Mouse (Mus musculus) heart, embryonic 13.5 days (tissue): ENCODE results near the gene Tert. TPM values are rescaled to one million over a fixed set of nuclear protein-coding genes. Genes with fewer than 3 reads are reported as not detected.

ENCODE experiments used
- ATAC-seq: fragments of 200-750 bp; cut with Nextera tagmentation; 2 replicates; pipeline ENCODE4 v1.8.0; 2017; ENCODE audit warnings: moderate TSS enrichment; ENCODE audit not compliant: insufficient number of reproducible peaks, low FRiP score, low TSS enrichment; ENCODE audit errors: extremely low read depth
- H3K27ac ChIP-seq: fragments of 300-500 bp; sonication (generic); replicated peaks from 2 replicates; pipeline ENCODE4 v1.5.1; 2015; ENCODE audit warnings: moderate library complexity, mild to moderate bottlenecking, inconsistent platforms
- H3K27me3 ChIP-seq: fragments of 300-500 bp; sonication (generic); replicated peaks from 2 replicates; pipeline ENCODE4 v1.6.1; 2015; ENCODE audit warnings: mild to moderate bottlenecking, inconsistent platforms
- H3K36me3 ChIP-seq: fragments of 300-500 bp; sonication (generic); 2 replicates; pipeline ENCODE4 v1.6.1; 2015; ENCODE audit warnings: mild to moderate bottlenecking, inconsistent platforms
- H3K4me1 ChIP-seq: fragments of 300-500 bp; sonication (generic); 2 replicates; pipeline ENCODE4 v1.6.1; 2015; ENCODE audit warnings: inconsistent platforms
- H3K4me2 ChIP-seq: fragments of 300-500 bp; sonication (generic); 2 replicates; pipeline ENCODE4 v1.6.1; 2015; ENCODE audit warnings: inconsistent platforms, mild to moderate bottlenecking, moderate library complexity
- H3K4me3 ChIP-seq: fragments of 300-500 bp; sonication (generic); 2 replicates; pipeline ENCODE4 v1.5.1; 2015; ENCODE audit warnings: moderate library complexity, mild to moderate bottlenecking, inconsistent platforms
- H3K9ac ChIP-seq: fragments of 300-500 bp; sonication (generic); 2 replicates; pipeline ENCODE4 v1.6.1; 2015; ENCODE audit warnings: inconsistent platforms, mild to moderate bottlenecking, moderate library complexity
- H3K9me3 ChIP-seq: fragments of 300-500 bp; sonication (generic); 2 replicates; pipeline ENCODE4 v1.6.1; 2016; ENCODE audit warnings: inconsistent platforms
- WGBS: fragments of 180-500 bp; shearing (Covaris S2); methylation state at CpG from one replicate; pipeline ENCODE4 v1.1.7; 2015; ENCODE audit warnings: mixed read lengths; 5-methylcytosine and 5-hydroxymethylcytosine counted together
- polyA plus RNA-seq: library from polyadenylated mRNA; unstranded; fragments of >200 nt; fragmentation: Nextera tagmentation; extraction: Ambion mirVana; gene quantifications from 2 replicates; pipeline ENCODE4 v1.2.1, GENCODE M21; 2015

Gene Tert
- polyA plus RNA-seq, 1 experiment from 2014 or later = 2.1 TPM

DNA sequence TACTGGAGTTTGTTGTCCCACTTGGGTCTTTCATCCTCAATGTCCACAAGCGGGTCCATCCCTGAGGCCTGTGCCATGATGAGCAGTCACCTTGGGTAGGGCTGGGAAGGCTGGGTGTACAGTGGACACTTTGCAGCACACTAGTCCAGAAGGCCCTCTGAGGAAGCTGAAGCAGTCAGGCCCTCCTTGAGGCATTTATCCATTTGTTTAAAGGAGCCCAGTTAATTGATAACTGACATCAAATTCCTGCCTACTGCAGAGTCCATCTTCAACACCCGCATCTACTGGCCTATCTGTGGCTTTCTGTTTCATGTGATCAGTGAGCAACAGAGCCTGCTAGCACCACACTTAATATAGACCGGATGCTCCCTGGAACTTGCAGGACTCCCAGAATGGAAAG lies 51.1 kb downstream of the Tert start, which contains the start of gene Slc6a18:
TSS of gene Slc6a18 (minus strand) at position 171 of the 400 bp plus-strand sequence.
- Histone ChIP-seq H3K36me3 (no peaks in the 10 kb centered on the region), H3K4me3 (no peak within 1 kb of the TSS), H3K4me1 (no peaks in the 10 kb centered on the region), H3K9me3 (no peaks in the 10 kb centered on the region), H3K9ac (no peak within 1 kb of the TSS), H3K27ac (no peak within 1 kb of the TSS), H3K4me2 (no peak within 1 kb of the TSS), H3K27me3 (peaks cover 13% of the 10 kb centered on the region; the same call in 1 of the 2 replicates)
- no peak for ATAC-seq
- WGBS = 77% methylated on average over 3 of the region's 3 CpGs

DNA sequence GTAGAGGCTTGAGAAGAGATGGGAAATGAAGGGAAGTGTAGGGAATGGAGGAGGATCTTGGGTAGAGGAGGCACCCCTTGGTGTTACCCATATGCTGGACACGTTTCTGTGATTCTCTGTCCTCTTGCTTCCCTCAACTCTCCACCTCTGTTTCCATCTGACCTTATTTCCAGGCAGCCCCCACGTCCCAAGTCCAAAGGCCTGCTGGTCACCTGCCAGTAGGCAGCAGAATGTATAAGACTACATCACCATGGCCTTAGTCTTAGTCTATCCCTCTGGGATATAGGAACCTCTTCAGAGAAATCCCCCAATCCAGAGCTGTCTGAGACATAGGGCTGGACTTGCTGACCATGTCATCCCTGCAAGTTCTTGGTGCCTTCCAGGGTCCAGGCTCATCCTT lies 52.6 kb downstream of the Tert start:
- Histone ChIP-seq H3K27me3 (peaks cover 3% of the 10 kb centered on the region; the same call in 1 of the 2 replicates), H3K9ac (no peak overlapping the region), H3K4me2 (no peak overlapping the region), H3K4me3 (no peak overlapping the region), H3K36me3 (no peaks in the 10 kb centered on the region), H3K9me3 (no peaks in the 10 kb centered on the region), H3K4me1 (no peaks in the 10 kb centered on the region), H3K27ac (no peak overlapping the region)
- WGBS = 51% methylated on average over 2 of the region's 2 CpGs
- ATAC-seq = no peak

DNA sequence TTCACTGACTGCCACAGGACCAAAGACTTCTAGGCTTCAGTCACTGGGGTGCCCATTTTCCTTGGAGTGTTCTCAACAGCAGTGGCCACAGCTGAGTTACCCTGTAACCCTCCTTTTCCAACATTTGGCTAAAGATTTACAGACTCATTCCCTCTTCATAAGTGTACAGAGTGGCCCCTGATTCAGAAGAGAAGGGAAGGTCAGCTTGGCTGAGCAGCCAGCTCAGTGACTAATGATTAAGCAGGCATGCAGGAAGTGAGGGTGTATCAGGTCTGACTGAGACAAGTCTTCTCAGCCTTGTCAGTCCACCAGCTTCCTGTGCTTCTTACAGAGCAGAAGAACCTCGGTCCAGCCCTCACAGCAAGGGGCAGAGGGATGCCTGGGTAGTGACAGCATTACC lies 53.7 kb downstream of the Tert start:
- no peaks in the 10 kb centered on the region for H3K4me1 ChIP-seq
- H3K9ac ChIP-seq = no peak overlapping the region
- H3K27ac ChIP-seq = no peak overlapping the region
- WGBS = 30% methylated on average over 1 of the region's 1 CpGs
- no peak overlapping the region for H3K4me2 ChIP-seq
- no peak overlapping the region for H3K4me3 ChIP-seq
- 0 out of 2 replicates have a peak, but pooled peaks cover 3% of the 10 kb centered on the region for H3K27me3 ChIP-seq
- no peaks in the 10 kb centered on the region for H3K9me3 ChIP-seq
- no peak for ATAC-seq
- H3K36me3 ChIP-seq = no peaks in the 10 kb centered on the region

DNA sequence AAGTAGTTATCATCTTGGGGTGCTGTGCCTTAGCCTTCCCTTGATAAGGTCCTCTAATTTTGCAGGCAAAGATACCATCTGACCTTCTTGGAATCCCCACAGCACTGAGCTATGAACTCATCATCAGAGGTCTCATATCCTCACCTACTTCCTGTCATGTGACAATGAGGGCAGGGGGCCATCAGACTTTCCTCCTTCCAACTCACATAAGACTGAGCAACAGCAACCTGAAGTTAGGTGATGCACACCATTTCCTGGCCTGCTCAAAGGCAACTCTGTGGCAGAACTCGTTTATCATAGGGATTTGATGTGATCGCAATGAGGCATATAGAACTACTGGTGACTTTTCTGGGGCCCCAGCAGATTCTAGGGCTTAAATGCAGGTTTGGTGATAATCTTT lies 55.5 kb downstream of the Tert start:
- Histone ChIP-seq H3K4me1 (no peaks in the 10 kb centered on the region), H3K27ac (no peak overlapping the region), H3K4me2 (no peak overlapping the region), H3K9ac (no peak overlapping the region), H3K36me3 (no peaks in the 10 kb centered on the region), H3K9me3 (no peaks in the 10 kb centered on the region), H3K27me3 (peaks cover 2% of the 10 kb centered on the region; the same call in 1 of the 2 replicates), H3K4me3 (no peak overlapping the region)
- ATAC-seq = no peak
- 85% methylated on average over 2 of the region's 2 CpGs for WGBS

DNA sequence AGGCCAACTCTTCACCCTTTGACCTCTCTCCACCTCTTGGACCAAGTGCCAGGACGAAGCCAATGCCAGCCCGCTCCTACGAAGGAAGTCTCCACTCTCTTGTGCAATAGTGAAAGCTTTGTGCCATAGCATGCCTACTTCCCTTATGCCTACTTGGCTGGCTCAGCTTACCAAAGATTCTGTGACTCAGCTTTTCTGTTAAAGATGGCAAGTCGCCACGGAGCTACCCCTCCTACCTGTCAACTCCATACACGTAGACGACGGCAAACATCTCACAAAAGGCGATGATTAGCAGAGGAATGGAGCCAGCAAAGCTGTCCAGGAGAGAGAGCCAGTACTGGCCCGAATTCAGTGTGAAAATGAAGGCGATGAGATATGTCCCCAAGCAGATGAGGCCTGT lies 57.0 kb downstream of the Tert start:
- no peaks in the 10 kb centered on the region for H3K36me3 ChIP-seq
- no peak overlapping the region for H3K27ac ChIP-seq
- peaks cover under 1% of the 10 kb centered on the region; the same call in 1 of the 2 replicates for H3K27me3 ChIP-seq
- no peaks in the 10 kb centered on the region for H3K4me1 ChIP-seq
- no peaks in the 10 kb centered on the region for H3K9me3 ChIP-seq
- ATAC-seq = no peak; the same call in 1 of the 2 replicates
- no peak overlapping the region for H3K4me2 ChIP-seq
- 63% methylated on average over 11 of the region's 11 CpGs for WGBS
- H3K9ac ChIP-seq = no peak overlapping the region
- no peak overlapping the region for H3K4me3 ChIP-seq

DNA sequence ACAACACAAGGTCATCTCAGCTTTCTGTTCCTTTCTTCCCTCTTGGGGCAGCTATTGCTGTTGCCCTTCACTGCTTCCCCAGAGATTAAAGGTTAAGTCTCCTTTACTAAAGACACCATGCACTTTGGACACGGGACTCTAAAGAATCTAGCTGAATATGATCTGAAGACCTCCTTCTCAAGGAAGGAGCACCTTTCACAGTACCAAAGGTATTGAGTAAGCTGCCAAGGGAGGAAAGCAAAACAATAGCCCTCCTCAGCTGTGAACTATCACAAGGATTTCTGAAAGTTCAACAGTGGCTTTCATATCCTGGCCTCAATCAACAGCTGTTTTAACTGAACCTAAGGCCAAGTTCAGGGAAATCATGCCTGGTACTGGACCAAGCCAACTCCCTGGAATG lies 57.7 kb downstream of the Tert start:
- Histone ChIP-seq H3K4me2 (no peak overlapping the region), H3K4me3 (no peak overlapping the region), H3K27ac (no peak overlapping the region), H3K27me3 (peaks cover 8% of the 10 kb centered on the region), H3K9me3 (no peaks in the 10 kb centered on the region), H3K36me3 (no peaks in the 10 kb centered on the region), H3K4me1 (no peaks in the 10 kb centered on the region), H3K9ac (no peak overlapping the region)
- no peak for ATAC-seq
- 64% methylated on average over 1 of the region's 1 CpGs for WGBS

DNA sequence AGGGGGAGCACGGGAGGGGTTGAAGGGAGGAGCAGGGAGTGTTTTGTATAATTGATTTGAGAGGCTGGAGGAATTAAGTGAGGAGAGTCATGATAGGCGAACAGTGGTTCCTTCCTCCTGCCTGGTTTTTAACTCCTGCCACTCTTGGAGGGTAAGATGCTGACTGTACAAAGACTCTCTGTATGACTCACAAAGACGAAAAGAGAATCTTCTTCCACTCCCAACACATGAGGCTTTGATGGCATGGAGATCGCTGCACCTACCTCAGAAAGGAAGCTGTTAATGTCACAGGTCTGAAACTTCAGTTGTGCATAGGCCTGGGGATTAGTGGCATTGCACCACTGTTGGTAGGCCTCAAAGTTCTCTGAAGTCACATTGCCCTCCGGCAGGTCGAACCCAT lies 58.8 kb downstream of the Tert start:
- H3K4me3 ChIP-seq = no peak overlapping the region
- H3K36me3 ChIP-seq = no peaks in the 10 kb centered on the region
- no peaks in the 10 kb centered on the region for H3K9me3 ChIP-seq
- no peak overlapping the region for H3K27ac ChIP-seq
- no peak for ATAC-seq
- H3K4me2 ChIP-seq = no peak overlapping the region
- peaks cover 15% of the 10 kb centered on the region for H3K27me3 ChIP-seq
- no peaks in the 10 kb centered on the region for H3K4me1 ChIP-seq
- WGBS = 71% methylated on average over 6 of the region's 6 CpGs
- no peak overlapping the region for H3K9ac ChIP-seq

DNA sequence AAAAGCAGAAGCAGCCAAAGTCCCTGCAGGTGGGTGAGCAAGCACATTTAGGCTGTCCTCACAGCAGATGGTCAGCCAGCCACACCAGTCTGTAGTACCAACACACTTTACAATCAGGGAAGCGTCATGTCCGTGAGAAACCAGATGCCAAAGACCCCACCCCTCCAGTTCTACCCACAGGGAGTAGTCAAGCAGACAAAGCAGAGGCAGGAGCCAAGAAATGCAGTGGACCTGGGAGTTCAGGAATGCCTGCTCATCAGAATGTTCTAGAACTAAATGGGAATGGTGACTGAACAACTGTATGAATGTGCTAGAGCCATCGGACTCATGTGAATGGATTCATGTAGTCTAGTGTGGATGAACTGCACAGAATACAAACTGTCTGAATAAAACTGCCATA lies 60.9 kb downstream of the Tert start:
- no peaks in the 10 kb centered on the region for H3K36me3 ChIP-seq
- H3K27me3 ChIP-seq = peaks cover 18% of the 10 kb centered on the region
- no peak overlapping the region for H3K9ac ChIP-seq
- H3K4me3 ChIP-seq = no peak overlapping the region
- WGBS = 47% methylated on average over 3 of the region's 3 CpGs
- no peaks in the 10 kb centered on the region for H3K4me1 ChIP-seq
- H3K27ac ChIP-seq = no peak overlapping the region
- H3K4me2 ChIP-seq = no peak overlapping the region
- H3K9me3 ChIP-seq = no peaks in the 10 kb centered on the region
- no peak for ATAC-seq

DNA sequence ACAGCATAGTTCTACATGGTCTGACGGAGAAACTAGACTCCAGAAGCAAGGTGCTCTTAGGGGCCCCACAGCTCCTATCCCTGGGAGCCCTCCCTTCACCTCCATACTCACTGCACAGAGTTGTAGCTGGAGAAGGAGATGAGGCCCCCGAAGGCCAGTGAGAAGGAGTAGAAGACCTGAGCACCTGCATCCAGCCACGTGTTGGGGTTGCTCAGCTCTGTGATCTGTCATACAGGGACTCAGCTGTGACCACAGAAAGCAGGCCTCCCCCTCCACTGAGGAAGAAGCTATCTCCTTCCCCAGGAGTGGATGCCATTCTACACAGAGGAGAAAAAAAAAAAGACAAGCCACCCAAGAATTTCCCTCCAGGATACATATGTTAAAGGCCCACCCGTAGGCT lies 62.2 kb downstream of the Tert start:
- no peaks in the 10 kb centered on the region for H3K36me3 ChIP-seq
- no peak overlapping the region for H3K4me2 ChIP-seq
- H3K27ac ChIP-seq = no peak overlapping the region
- H3K27me3 ChIP-seq = peaks cover 18% of the 10 kb centered on the region
- WGBS = 64% methylated on average over 4 of the region's 4 CpGs
- H3K9ac ChIP-seq = no peak overlapping the region
- no peaks in the 10 kb centered on the region for H3K4me1 ChIP-seq
- no peak for ATAC-seq
- H3K9me3 ChIP-seq = no peaks in the 10 kb centered on the region
- no peak overlapping the region for H3K4me3 ChIP-seq

DNA sequence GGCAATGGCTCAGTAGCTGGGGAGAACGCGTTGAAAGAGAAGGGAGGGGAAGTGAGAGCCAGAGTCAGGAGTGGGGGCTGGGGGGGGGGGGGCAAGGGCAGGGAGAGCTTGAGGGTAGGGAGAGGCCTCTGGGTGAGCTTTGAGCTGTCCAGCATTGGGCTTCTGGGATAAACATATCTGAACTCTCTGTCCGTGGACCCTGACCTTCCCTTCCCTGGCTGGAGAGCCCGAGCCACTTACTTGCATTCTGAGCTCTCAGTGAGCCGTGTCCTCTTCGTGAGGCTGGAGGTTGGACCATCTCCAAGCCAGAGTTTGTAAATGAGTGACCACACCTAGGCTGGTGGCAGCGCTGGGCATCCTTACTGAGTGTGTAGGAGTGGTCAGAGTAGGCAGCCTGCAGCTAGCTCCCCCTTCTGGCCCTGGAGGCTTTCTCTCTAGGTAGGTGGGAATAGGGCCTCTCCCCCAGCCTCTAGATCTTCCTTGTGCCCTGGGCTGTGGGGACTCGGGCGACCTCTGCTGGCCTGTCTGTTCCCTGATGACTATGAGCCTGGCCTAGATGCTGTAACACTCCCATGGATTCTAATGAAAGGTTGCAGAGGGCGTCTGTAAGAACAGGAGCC lies 65.6 kb downstream of the Tert start:
- no peaks in the 10 kb centered on the region for H3K9me3 ChIP-seq
- H3K27me3 ChIP-seq = peaks cover 26% of the 10 kb centered on the region
- H3K27ac ChIP-seq = no peak overlapping the region
- no peak overlapping the region for H3K9ac ChIP-seq
- ATAC-seq = no peak
- 28% methylated on average over 10 of the region's 10 CpGs for WGBS
- no peaks in the 10 kb centered on the region for H3K4me1 ChIP-seq
- no peak overlapping the region for H3K4me3 ChIP-seq
- no peaks in the 10 kb centered on the region for H3K36me3 ChIP-seq
- no peak overlapping the region for H3K4me2 ChIP-seq

DNA sequence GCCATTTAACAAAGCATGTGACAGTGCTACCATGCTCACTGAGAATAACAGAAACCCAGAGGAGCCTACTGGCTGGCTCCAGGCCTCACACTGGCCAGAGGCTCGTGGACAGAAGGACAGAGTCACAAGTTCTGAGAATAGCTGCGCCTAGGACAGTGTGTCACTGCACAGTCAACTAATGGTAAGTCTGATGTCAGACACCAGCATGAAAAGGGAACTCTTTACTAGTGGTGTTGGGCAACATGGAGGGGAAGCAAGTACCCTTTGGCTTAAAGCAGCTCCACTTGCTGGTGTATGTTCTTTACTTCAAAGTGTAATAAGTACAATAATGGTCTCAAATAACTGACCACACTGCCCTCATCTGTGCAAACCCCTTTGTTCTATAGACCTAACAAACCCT lies 66.6 kb downstream of the Tert start:
- Histone ChIP-seq H3K4me1 (no peaks in the 10 kb centered on the region), H3K27me3 (peaks cover 26% of the 10 kb centered on the region), H3K4me2 (no peak overlapping the region), H3K4me3 (no peak overlapping the region), H3K27ac (no peak overlapping the region), H3K9me3 (no peaks in the 10 kb centered on the region), H3K36me3 (no peaks in the 10 kb centered on the region), H3K9ac (no peak overlapping the region)
- ATAC-seq = no peak
- 51% methylated on average over 2 of the region's 2 CpGs for WGBS

DNA sequence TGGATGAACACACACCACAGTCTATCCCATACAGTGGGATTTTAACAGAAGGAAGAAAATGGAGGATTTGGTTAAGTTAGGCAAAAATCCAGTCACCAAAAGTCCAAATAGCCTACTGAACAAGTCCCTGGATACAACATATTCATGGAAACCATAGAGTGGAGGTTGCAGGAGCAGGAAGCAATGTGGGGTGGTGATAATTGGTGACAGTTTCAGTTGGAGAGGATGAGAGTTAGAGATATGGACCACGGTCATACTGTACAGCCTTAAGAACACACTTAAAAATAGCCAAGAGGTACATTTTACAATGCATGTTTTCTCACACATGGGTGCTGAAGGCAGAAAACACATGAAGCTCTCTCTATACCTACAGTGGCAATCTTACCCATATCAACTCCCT lies 68.3 kb downstream of the Tert start:
- H3K27ac ChIP-seq = no peak overlapping the region
- H3K9me3 ChIP-seq = no peaks in the 10 kb centered on the region
- no peak overlapping the region for H3K9ac ChIP-seq
- no peak for ATAC-seq
- H3K4me2 ChIP-seq = no peak overlapping the region
- no peaks in the 10 kb centered on the region for H3K36me3 ChIP-seq
- WGBS = 37% methylated on average over 1 of the region's 1 CpGs
- no peaks in the 10 kb centered on the region for H3K4me1 ChIP-seq
- H3K4me3 ChIP-seq = no peak overlapping the region
- peaks cover 16% of the 10 kb centered on the region; the same call in 1 of the 2 replicates for H3K27me3 ChIP-seq
